Comparison of ENCODE assay signal across 8 mouse cellular contexts in the genomic region with DNA sequence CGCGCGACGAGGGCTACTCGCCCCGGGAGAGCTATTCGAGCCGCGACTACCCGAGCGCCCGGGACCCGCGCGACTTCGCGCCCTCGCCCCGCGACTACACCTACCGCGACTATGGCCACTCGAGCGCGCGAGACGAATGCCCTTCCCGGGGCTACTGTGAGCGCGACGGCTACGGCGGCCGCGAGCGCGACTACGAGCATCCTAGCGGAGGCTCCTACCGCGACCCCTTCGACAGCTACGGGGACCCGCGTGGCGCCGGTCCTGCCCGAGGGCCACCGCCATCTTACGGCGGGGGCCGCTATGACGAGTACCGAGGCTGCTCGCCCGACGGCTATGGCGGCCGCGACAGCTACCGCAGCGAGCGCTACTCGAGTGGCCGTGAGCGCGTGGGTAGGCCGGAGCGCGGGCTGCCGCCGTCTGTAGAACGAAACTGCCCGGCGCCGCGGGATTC. TPM values are rescaled to one million over a fixed set of nuclear protein-coding genes. Genes with fewer than 3 reads are reported as not detected.
DNase-seq lines count a peak whose midpoint lies in the region; ATAC-seq lines count a peak whose summit lies in the region.

No protein-coding gene starts in this region.

- H3K4me2 ChIP-seq in liver, embryonic 11.5 days, result no peak overlapping the region
- 0 out of 2 replicates have a peak overlapping the region, but pooled peaks have one; percentile 16 for H3K4me2 ChIP-seq in forebrain, embryonic 14.5 days (ENCODE audit: low read length)
- peak overlapping the region; percentile 44 for H3K4me2 ChIP-seq in neural tube, embryonic 15.5 days

- 21% methylated on average over 75 of the region's 77 CpGs for WGBS in liver, embryonic 11.5 days
- WGBS in forebrain, embryonic 14.5 days, result 28% methylated on average over 76 of the region's 77 CpGs
- WGBS in neural tube, embryonic 15.5 days, result 25% methylated on average over 68 of the region's 77 CpGs

- DNase-seq in liver, embryonic 11.5 days (ENCODE audit: low spot score), result no peak
- DNase-seq in liver, result no peak
- no peak for DNase-seq in forebrain, embryonic 14.5 days (ENCODE audit: low spot score)
- DNase-seq in kidney, postnatal 10 days, result peak; percentile 28
- no peak for DNase-seq in yolk sac, embryonic 10.5 days (ENCODE audit: low spot score)
- no peak for DNase-seq in c-Kit-positive CD71-positive TER-119-positive erythroid progenitor cells, embryonic 14.5 days (ENCODE audit: low spot score)
- no peak for DNase-seq in left cerebral cortex, adult 9 months (ENCODE audit: low spot score in 2 of 2)

- no peak for ATAC-seq in liver, embryonic 11.5 days (replicated peaks; ENCODE audit: low FRiP score)
- ATAC-seq in forebrain, embryonic 14.5 days, result peak; percentile 23
- ATAC-seq in neural tube, embryonic 15.5 days (ENCODE audit: low FRiP score), result peak; percentile 38; the same call in 1 of the 2 replicates

- peaks cover 13% of the 10 kb centered on the region for H3K9me3 ChIP-seq in liver, embryonic 11.5 days (ENCODE audit: control insufficient read depth, low read length)
- H3K9me3 ChIP-seq in forebrain, embryonic 14.5 days (replicated peaks; ENCODE audit: control insufficient read depth, low read length), result peaks cover 11% of the 10 kb centered on the region
- H3K9me3 ChIP-seq in neural tube, embryonic 15.5 days (replicated peaks), result peaks cover 6% of the 10 kb centered on the region; the same call in 1 of the 2 replicates

- H3K27me3 ChIP-seq in liver, embryonic 11.5 days (replicated peaks; ENCODE audit: control insufficient read depth, insufficient read depth, low read length), result peaks cover 32% of the 10 kb centered on the region
- H3K27me3 ChIP-seq in forebrain, embryonic 14.5 days (replicated peaks; ENCODE audit: control insufficient read depth, insufficient read depth, low read length), result peaks cover 24% of the 10 kb centered on the region
- peaks cover 42% of the 10 kb centered on the region for H3K27me3 ChIP-seq in neural tube, embryonic 15.5 days (replicated peaks)

- peak overlapping the region; percentile 21; the same call in 1 of the 2 replicates for H3K4me3 ChIP-seq in liver, embryonic 11.5 days (ENCODE audit: low read depth, low read length)
- H3K4me3 ChIP-seq in forebrain, embryonic 14.5 days (ENCODE audit: low read depth, low read length), result peak overlapping the region; percentile 9; the same call in 1 of the 2 replicates
- peak overlapping the region; percentile 27 for H3K4me3 ChIP-seq in neural tube, embryonic 15.5 days (replicated peaks)

- H3K27ac ChIP-seq in liver, embryonic 11.5 days (ENCODE audit: low read depth, low read length), result no peak overlapping the region
- no peak overlapping the region for H3K27ac ChIP-seq in forebrain, embryonic 14.5 days (ENCODE audit: low read depth, low read length)
- no peak overlapping the region for H3K27ac ChIP-seq in neural tube, embryonic 15.5 days (replicated peaks)

- H3K36me3 ChIP-seq in liver, embryonic 11.5 days (ENCODE audit: control insufficient read depth, insufficient read depth, low read length), result no peaks in the 10 kb centered on the region
- no peaks in the 10 kb centered on the region for H3K36me3 ChIP-seq in forebrain, embryonic 14.5 days (ENCODE audit: control insufficient read depth, insufficient read depth, low read length)
- H3K36me3 ChIP-seq in neural tube, embryonic 15.5 days, result no peaks in the 10 kb centered on the region

- no peaks in the 10 kb centered on the region for H3K4me1 ChIP-seq in liver, embryonic 11.5 days (replicated peaks; ENCODE audit: control insufficient read depth, insufficient read depth, low read length)
- no peaks in the 10 kb centered on the region for H3K4me1 ChIP-seq in forebrain, embryonic 14.5 days (ENCODE audit: control insufficient read depth, insufficient read depth, low read length)
- peaks cover 2% of the 10 kb centered on the region; the same call in 1 of the 2 replicates for H3K4me1 ChIP-seq in neural tube, embryonic 15.5 days

- no peak overlapping the region for H3K9ac ChIP-seq in liver, embryonic 11.5 days (ENCODE audit: low read depth, low read length)
- no peak overlapping the region for H3K9ac ChIP-seq in forebrain, embryonic 14.5 days (ENCODE audit: low read length)
- H3K9ac ChIP-seq in neural tube, embryonic 15.5 days (replicated peaks), result no peak overlapping the region

RNA-seq across cellular contexts. Expression of a gene that starts 0.9 kb away (rescaled TPM):
- polyA plus RNA-seq in liver, embryonic 11.5 days (2014; fragmentation: Nextera tagmentation; extraction: Ambion mirVana), result not detected in 2 replicates
- polyA plus RNA-seq in forebrain, embryonic 14.5 days (2014; fragmentation: Nextera tagmentation; extraction: Ambion mirVana), result not detected in 2 replicates
- not detected in 2 replicates for polyA plus RNA-seq in neural tube, embryonic 15.5 days (2015; fragmentation: Nextera tagmentation; extraction: Ambion mirVana)

RNA-seq across cellular contexts. Expression of a gene that starts 43.4 kb away (rescaled TPM):
- polyA plus RNA-seq in liver, embryonic 11.5 days (2014; fragmentation: Nextera tagmentation; extraction: Ambion mirVana), result not detected in 2 replicates
- polyA plus RNA-seq in forebrain, embryonic 14.5 days (2014; fragmentation: Nextera tagmentation; extraction: Ambion mirVana), result not detected in 2 replicates
- not detected in 2 replicates for polyA plus RNA-seq in neural tube, embryonic 15.5 days (2015; fragmentation: Nextera tagmentation; extraction: Ambion mirVana)
